Mouse (Mus musculus) G1E (cell line): ENCODE results near the gene Hcar2. TPM values are rescaled to one million over a fixed set of nuclear protein-coding genes. Genes with fewer than 3 reads are reported as not detected.

Source experiments
- ATAC-seq: 2 replicates; pipeline ENCODE4 v1.8.0; 2016; ENCODE audit warnings: mild to moderate bottlenecking; ENCODE audit not compliant: insufficient number of reproducible peaks, poor library complexity, low FRiP score, severe bottlenecking; ENCODE audit errors: extremely low read depth
- DNase-seq: peaks from one replicate; pipeline ENCODE4 v3.0.0; 2012; ENCODE audit warnings: low spot score
- H3K27me3 ChIP-seq: 2 replicates; pipeline ENCODE4 v1.6.1; 2012; ENCODE audit warnings: mild to moderate bottlenecking, low read length, inconsistent platforms; ENCODE audit not compliant: insufficient read depth
- H3K36me3 ChIP-seq: replicated peaks from 2 replicates; pipeline ENCODE3; 2012; ENCODE audit warnings: mild to moderate bottlenecking, inconsistent platforms
- H3K4me1 ChIP-seq: 2 replicates; pipeline ENCODE4 v1.6.1; 2012; ENCODE audit warnings: low read depth, low read length, inconsistent platforms, mixed read lengths; ENCODE audit not compliant: insufficient read depth
- H3K4me3 ChIP-seq: 2 replicates; pipeline ENCODE4 v1.5.1; 2012; ENCODE audit warnings: low read depth, mild to moderate bottlenecking, inconsistent platforms, low read length, moderate library complexity, mixed read lengths
- H3K9me3 ChIP-seq: replicated peaks from 2 replicates; pipeline ENCODE4 v1.6.1; 2012; ENCODE audit warnings: inconsistent platforms
- CTCF ChIP-seq: IDR thresholded peaks from 2 replicates; pipeline ENCODE4 v1.5.1; 2012; ENCODE audit warnings: low read depth, low read length, inconsistent platforms, mixed read lengths
- GATA1 ChIP-seq: IDR thresholded peaks from 2 replicates; pipeline ENCODE4 v1.6.1; 2012; ENCODE audit warnings: borderline replicate concordance, low read length, inconsistent platforms, mixed read lengths
- GATA2 ChIP-seq: IDR thresholded peaks from 2 replicates; pipeline ENCODE4 v1.6.1; 2012; ENCODE audit warnings: low read depth, low read length, inconsistent platforms, borderline replicate concordance
- POLR2AphosphoS5 ChIP-seq: IDR thresholded peaks from 2 replicates; pipeline ENCODE4 v1.6.1; 2012; ENCODE audit warnings: low read depth, low read length, inconsistent platforms; ENCODE audit not compliant: insufficient replicate concordance
- TAL1 ChIP-seq: conservative IDR thresholded peaks from 2 replicates; pipeline ENCODE4 v1.6.1; 2012; ENCODE audit warnings: low read depth, low read length, inconsistent platforms, mixed read lengths
- polyA plus RNA-seq: library from polyadenylated mRNA; stranded (reverse); fragments of >175 nt; gene quantifications from 2 replicates; pipeline ENCODE4 v1.2.3, GENCODE M21; 2012
- total RNA-seq, 2 experiments: library from RNA; stranded (forward) in 1 of 2; stranded (reverse) in 1 of 2; fragments of 200-1000 nt in 1 of 2; fragments of >200 nt in 1 of 2; fragmentation: Nextera tagmentation in 1 of 2; gene quantifications; 2 replicates each; pipeline ENCODE4 v1.2.3; 2014 to 2017

The Hcar2 gene
- total RNA-seq (2014; fragmentation: Nextera tagmentation) (not detected in 2 replicates), total RNA-seq (2017) (0.12 and 0.22 TPM in 2 replicates), polyA plus RNA-seq (not detected in 2 replicates)

DNA sequence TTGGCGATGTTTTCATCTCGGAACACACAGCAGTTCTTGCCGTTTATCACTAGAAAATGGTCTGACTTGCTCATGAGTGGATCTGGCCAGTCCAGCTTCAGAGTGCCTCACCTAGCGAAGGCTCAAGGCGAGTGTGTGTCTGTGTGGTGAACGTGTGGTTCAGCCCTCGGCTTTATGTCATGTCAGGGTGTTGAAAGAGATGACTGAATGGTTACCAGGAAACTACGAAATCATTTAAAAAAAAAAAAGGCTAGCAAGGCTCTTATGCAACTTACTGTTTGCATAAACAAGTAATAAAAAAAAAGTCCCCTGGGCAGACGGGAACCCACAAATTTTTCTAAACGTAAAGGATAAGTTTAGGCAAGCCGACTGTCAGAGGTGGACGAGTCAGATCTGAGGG is at the start of gene Hcar2:
TSS of gene Hcar2 (minus strand) at position 135 of the 400 bp plus-strand sequence.
- H3K27me3 ChIP-seq: peaks cover 5% of the 10 kb centered on the region; the same call in 1 of the 2 replicates
- no peaks in the 10 kb centered on the region for H3K9me3 ChIP-seq
- DNase-seq (no peak), ATAC-seq (no peak)
- TF ChIP-seq GATA2: no peak
- TF ChIP-seq POLR2AphosphoS5: no peak
- TF ChIP-seq CTCF: no peak
- TF ChIP-seq TAL1: no peak
- TF ChIP-seq GATA1: no peak
- no peaks in the 10 kb centered on the region for H3K4me1 ChIP-seq
- H3K36me3 ChIP-seq: no peaks in the 10 kb centered on the region
- H3K4me3 ChIP-seq: no peak within 1 kb of the TSS

DNA sequence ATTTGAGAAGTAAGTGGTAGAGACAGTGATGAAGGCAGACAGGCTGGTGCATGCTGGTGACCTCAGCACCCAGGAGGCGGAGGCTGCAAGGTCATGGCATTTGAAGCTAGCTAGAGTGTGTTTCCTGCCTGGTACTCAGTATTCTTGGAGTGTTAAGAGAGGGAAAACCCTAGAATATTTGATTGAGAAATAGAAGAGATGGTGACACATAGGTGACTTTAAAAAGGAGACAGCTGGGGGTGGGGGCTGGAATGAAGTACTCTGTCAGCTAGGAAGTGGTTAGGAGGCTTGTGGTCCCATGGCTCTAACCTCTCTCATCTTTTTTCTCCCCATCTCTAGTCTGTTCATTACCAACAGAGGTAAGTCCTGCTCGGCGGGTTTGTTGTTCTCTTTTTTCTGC is 49.6 kb upstream of the Hcar2 start:
- H3K4me1 ChIP-seq: peaks cover 13% of the 10 kb centered on the region
- TF ChIP-seq GATA2: no peak
- no peak for TF ChIP-seq POLR2AphosphoS5
- no peak for TF ChIP-seq TAL1
- no peak for TF ChIP-seq GATA1
- no peak for TF ChIP-seq CTCF
- H3K36me3 ChIP-seq: peaks cover 90% of the 10 kb centered on the region
- ATAC-seq (no peak), DNase-seq (no peak)
- H3K27me3 ChIP-seq: no peaks in the 10 kb centered on the region
- H3K4me3 ChIP-seq: no peak overlapping the region
- H3K9me3 ChIP-seq: no peaks in the 10 kb centered on the region

DNA sequence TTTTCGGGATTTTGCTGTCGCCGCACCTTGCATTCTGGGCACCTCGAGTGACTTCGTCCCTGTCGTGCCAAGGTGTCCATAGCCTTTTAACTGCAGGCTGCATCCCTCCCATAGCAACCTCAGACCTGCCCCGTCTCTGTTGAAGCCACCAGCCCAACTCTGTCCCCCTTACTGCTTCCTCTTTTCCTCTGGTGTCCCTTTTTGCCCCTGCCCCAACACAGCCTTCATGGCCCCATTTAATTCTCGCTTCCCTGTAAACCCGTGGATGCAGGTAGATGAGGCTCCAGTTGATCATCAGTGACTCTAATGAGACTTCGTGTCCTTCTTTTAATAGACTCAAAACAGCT is 42.3 kb upstream of the Hcar2 start:
- DNase-seq: peak; percentile 31
- TF ChIP-seq CTCF: no peak
- no peak for TF ChIP-seq POLR2AphosphoS5
- TF ChIP-seq GATA2: no peak
- no peak for TF ChIP-seq TAL1
- TF ChIP-seq GATA1: no peak
- ATAC-seq: no peak
- H3K27me3 ChIP-seq: no peaks in the 10 kb centered on the region
- H3K36me3 ChIP-seq: peaks cover 46% of the 10 kb centered on the region
- H3K4me3 ChIP-seq: peak overlapping the region; percentile 95
- no peaks in the 10 kb centered on the region for H3K9me3 ChIP-seq
- H3K4me1 ChIP-seq: peaks cover 41% of the 10 kb centered on the region

DNA sequence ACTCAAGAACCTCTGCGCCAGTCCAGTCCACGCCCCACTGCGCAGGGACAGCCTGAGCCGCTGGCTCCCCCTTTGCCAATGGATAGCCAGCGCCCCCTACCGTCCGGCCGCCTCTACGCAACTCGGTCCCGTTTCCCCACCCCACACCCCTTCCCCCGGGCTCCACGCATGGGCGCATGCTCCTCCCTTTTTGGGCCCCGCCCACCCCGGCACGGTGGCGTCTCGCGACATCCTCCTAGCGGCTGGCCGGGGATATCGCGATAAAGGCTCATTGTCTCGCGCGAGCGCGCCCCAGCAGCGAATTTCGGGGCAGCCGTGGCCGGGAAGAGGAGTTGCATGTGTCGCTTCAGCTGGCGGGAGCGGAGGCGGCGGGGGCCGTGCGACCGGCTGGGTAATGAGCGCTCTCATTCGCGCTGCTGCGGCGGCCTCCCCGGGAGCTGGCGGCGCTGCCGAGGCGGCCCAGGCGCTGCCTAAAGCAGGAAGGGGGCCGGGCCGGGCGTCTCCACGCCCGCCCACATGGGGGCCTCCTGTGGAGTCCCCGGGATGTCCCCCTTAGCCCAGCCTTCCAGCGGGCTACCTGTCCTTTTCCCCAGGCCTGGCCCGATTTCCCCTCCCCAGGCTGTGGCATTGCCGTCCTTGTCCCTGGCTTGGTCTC is 41.8 kb upstream of the Hcar2 start, which contains the start of gene Denr:
TSS of gene Denr (plus strand) at position 200 of the 655 bp plus-strand sequence.
- DNase-seq (peak; percentile 92), ATAC-seq (peak; percentile 92)
- no peak for TF ChIP-seq TAL1
- TF ChIP-seq CTCF: peak; percentile 81
- no peak for TF ChIP-seq GATA2
- no peak for TF ChIP-seq GATA1
- no peak for TF ChIP-seq POLR2AphosphoS5
- Histone ChIP-seq H3K9me3 (no peaks in the 10 kb centered on the region), H3K4me1 (peaks cover 41% of the 10 kb centered on the region), H3K4me3 (peak within 1 kb of the TSS; percentile 95), H3K27me3 (no peaks in the 10 kb centered on the region), H3K36me3 (peaks cover 41% of the 10 kb centered on the region)

DNA sequence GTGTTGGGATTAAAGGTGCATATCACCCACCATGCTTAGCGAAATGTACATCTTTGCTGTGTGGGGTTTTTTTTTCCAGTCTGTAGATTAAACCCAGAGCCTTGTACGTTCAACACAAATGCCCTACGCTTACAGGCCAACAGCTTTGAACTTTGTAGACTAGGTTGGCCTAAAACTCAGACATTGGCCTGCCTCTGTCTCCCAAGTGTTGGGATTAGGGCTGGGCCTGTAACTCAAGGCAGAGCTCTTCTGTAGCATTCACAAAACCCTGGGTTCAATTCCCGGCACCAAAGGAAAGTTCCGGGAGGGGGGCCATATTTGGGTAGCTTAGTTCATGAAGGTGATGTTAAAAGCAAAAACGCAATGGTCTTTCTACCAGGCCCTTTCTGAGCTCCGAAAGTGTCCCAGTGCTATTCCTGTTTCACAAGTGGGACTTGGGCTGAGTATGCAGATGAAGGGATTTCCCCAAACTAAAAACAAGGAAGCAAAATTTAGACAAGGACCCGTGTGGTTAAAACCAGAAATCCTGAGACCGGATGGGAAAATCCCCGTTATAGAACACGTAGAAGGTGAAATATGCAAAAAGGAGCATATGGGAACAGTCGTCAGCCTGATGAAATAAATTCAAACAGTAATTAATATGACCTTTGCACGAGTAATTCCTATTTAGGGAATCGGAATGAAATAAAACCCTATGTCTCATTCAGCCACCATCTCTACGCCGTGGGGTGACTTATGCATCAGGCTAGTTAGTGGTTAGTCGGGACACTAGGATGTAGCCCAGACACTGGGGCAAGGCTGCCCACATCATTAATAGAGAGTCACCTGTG is 41.1 kb upstream of the Hcar2 start:
- TF ChIP-seq GATA2 (no peak), TAL1 (no peak), GATA1 (no peak), CTCF (no peak), POLR2AphosphoS5 (no peak)
- ATAC-seq (no peak), DNase-seq (no peak)
- Histone ChIP-seq H3K36me3 (peaks cover 34% of the 10 kb centered on the region), H3K4me3 (peak overlapping the region; percentile 95; the same call in 1 of the 2 replicates), H3K27me3 (no peaks in the 10 kb centered on the region; the same call in 1 of the 2 replicates), H3K9me3 (no peaks in the 10 kb centered on the region), H3K4me1 (peaks cover 41% of the 10 kb centered on the region)

DNA sequence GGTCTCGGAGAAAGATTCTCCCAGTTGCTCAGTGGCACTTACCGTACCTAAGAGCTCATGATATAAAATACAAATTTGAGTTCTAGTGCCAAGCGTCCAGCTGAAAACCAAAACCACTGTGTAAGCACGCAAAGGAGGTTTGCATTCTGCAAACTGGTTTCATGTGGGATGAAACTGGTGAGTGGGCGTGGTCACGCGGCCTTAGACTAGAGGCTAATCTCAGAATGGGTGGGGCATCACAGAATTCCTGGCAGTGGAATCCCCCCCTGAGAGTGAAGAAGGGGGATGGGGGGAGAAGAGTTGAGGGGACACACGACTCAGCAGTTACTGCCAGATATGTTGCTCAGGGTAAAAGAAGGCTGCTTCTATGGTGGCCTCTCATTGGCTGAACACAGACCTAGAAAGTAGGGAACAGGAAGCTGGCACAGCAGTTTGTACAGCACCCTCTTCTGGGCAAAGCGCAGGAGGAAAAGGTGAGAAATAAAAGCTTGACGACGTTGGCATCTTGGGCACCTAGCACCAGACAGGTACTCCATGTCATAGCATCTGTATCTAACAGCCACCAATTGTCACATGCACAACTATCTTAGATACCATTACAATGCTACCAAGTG is 38.9 kb upstream of the Hcar2 start:
- no peak overlapping the region for H3K4me3 ChIP-seq
- H3K27me3 ChIP-seq: peaks cover 3% of the 10 kb centered on the region
- TF ChIP-seq GATA2 (no peak), POLR2AphosphoS5 (no peak), CTCF (no peak), TAL1 (no peak)
- H3K4me1 ChIP-seq: peaks cover 33% of the 10 kb centered on the region
- peaks cover 13% of the 10 kb centered on the region for H3K36me3 ChIP-seq
- ATAC-seq: no peak
- H3K9me3 ChIP-seq: no peaks in the 10 kb centered on the region
- DNase-seq: no peak
